Mouse (Mus musculus) MEL-GATA-1-ER (cell line): ENCODE data around the gene Phxr2.

ENCODE experiments used
- DNase-seq: peaks from one replicate; pipeline ENCODE4 v3.0.0-alpha.2; 2012; ENCODE audit warnings: low read depth; ENCODE audit errors: extremely low read depth

The Phxr2 gene

GRCm38 (mm10) chr10:99132595-99133272 is 6.6 kb upstream of the Phxr2 start:
- no peak for DNase-seq

GRCm38 (mm10) chr10:99132189-99132588 is 6.1 kb upstream of the Phxr2 start:
- no peak for DNase-seq

- no peak for DNase-seq
Observed at GRCm38 (mm10) chr10:99131298-99131697, 5.2 kb upstream of the Phxr2 start.

- no peak for DNase-seq
Observed at GRCm38 (mm10) chr10:99130611-99131010, 4.5 kb upstream of the Phxr2 start.

- DNase-seq = no peak
Observed at GRCm38 (mm10) chr10:99127691-99128261, 1.7 kb upstream of the Phxr2 start.

- no peak for DNase-seq
Observed at GRCm38 (mm10) chr10:99126954-99127353, 829 bp upstream of the Phxr2 start.

- no peak for DNase-seq
Observed at GRCm38 (mm10) chr10:99119471-99119870, 6.7 kb downstream of the Phxr2 start.

GRCm38 (mm10) chr10:99118697-99119096 is 7.4 kb downstream of the Phxr2 start:
- DNase-seq = no peak

GRCm38 (mm10) chr10:99117876-99118275 is 8.2 kb downstream of the Phxr2 start:
- no peak for DNase-seq

GRCm38 (mm10) chr10:99116650-99117615 is 9.2 kb downstream of the Phxr2 start:
- no peak for DNase-seq

GRCm38 (mm10) chr10:99116237-99116632 is 9.9 kb downstream of the Phxr2 start:
- no peak for DNase-seq

- DNase-seq = no peak
Observed at GRCm38 (mm10) chr10:99115471-99116236, 10.5 kb downstream of the Phxr2 start.

- no peak for DNase-seq
Observed at GRCm38 (mm10) chr10:99114295-99114694, 11.8 kb downstream of the Phxr2 start.

GRCm38 (mm10) chr10:99113533-99113932 is 12.6 kb downstream of the Phxr2 start:
- DNase-seq = no peak

- DNase-seq = no peak
Observed at GRCm38 (mm10) chr10:99108431-99108982, 17.6 kb downstream of the Phxr2 start.

GRCm38 (mm10) chr10:99107964-99108363 is 18.2 kb downstream of the Phxr2 start, which contains the start of gene Galnt4:
Gene Galnt4, plus strand, starts transcription at chr10:99108159.
- peak; percentile 60 for DNase-seq

GRCm38 (mm10) chr10:99106703-99107631 is 19.2 kb downstream of the Phxr2 start, which contains the start of gene Poc1b:
Gene Poc1b, plus strand, starts transcription at chr10:99107036.
- peak; percentile 56 for DNase-seq

- DNase-seq = no peak
Observed at GRCm38 (mm10) chr10:99106311-99106702, 19.8 kb downstream of the Phxr2 start.

- no peak for DNase-seq
Observed at GRCm38 (mm10) chr10:99105522-99105921, 20.6 kb downstream of the Phxr2 start.

GRCm38 (mm10) chr10:99097374-99097773 is 28.8 kb downstream of the Phxr2 start:
- DNase-seq = no peak
